ENCODE assay signal across 13 mouse cellular contexts in the genomic region with DNA sequence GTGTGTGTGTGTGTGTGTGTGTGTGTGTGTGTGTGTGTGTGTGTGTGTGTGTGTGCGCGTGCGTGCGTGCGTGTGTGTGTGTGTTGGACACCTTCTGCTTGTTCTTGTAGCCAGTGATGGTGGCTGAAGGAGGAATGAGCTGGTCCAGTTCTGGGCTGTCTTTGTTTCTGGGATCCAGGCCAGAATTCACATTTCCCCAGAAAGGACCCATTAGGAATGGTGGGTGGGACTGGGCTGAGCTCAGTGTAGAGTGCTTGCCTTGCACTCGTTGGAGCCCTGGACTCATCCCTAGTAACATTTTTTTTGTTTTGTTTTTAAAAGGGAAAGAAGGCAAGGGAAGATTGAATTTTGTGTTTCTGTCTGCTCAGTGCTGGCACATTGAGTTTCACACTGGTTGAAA. TPM values are rescaled to one million over a fixed set of nuclear protein-coding genes. Genes with fewer than 3 reads are reported as not detected.
DNase-seq lines count a peak whose midpoint lies in the region; ATAC-seq lines count a peak whose summit lies in the region.
"Had no signal": no experiment of that assay in that cellular context is flagged by ENCODE, and none has a peak within 500 bp of the region (broad histone marks: within the 10 kb centered on the region; RNA-seq: fewer than 3 reads in every experiment).

No protein-coding gene starts in this region.

- no peak overlapping the region for H3K27ac ChIP-seq in midbrain, embryonic 14.5 days (replicated peaks; ENCODE audit: low read depth, low read length)
- no peak overlapping the region for H3K27ac ChIP-seq in midbrain, embryonic 10.5 days (replicated peaks)
- H3K27ac ChIP-seq in neural tube, embryonic 15.5 days (replicated peaks), result no peak overlapping the region
- H3K27ac ChIP-seq: macrophage had no signal

- WGBS in midbrain, embryonic 14.5 days, result 88% methylated on average over 6 of the region's 6 CpGs
- 84% methylated on average over 6 of the region's 6 CpGs for WGBS in midbrain, embryonic 10.5 days
- 74% methylated on average over 6 of the region's 6 CpGs for WGBS in neural tube, embryonic 15.5 days

- DNase-seq in cerebellum, postnatal 14 days, result peak; percentile 6 to 9
- no peak for DNase-seq in cerebellum, adult 9-10 months
- DNase-seq in midbrain, embryonic 14.5 days, result peak; percentile 28
- DNase-seq in midbrain, embryonic 10.5 days (ENCODE audit: low spot score), result no peak
- peak; percentile 63 to 72 for DNase-seq in kidney, postnatal 25 days
- DNase-seq in frontal cortex, postnatal 10 days (ENCODE audit: low spot score in 2 of 2), result no peak
- DNase-seq: cerebellum, adult 11-12 months; layer of hippocampus, adult 9-11 months had no signal

- no peaks in the 10 kb centered on the region for H3K36me3 ChIP-seq in midbrain, embryonic 14.5 days (ENCODE audit: control insufficient read depth, insufficient read depth, low read length)
- H3K36me3 ChIP-seq in midbrain, embryonic 10.5 days, result peaks cover 11% of the 10 kb centered on the region
- H3K36me3 ChIP-seq in neural tube, embryonic 15.5 days, result no peaks in the 10 kb centered on the region

- no peak overlapping the region for H3K9ac ChIP-seq in midbrain, embryonic 14.5 days (replicated peaks; ENCODE audit: low read length)
- no peak overlapping the region for H3K9ac ChIP-seq in neural tube, embryonic 15.5 days (replicated peaks)

- no peaks in the 10 kb centered on the region for H3K9me3 ChIP-seq in midbrain, embryonic 14.5 days (ENCODE audit: control insufficient read depth, low read length)
- H3K9me3 ChIP-seq in midbrain, embryonic 10.5 days (replicated peaks), result no peaks in the 10 kb centered on the region
- H3K9me3 ChIP-seq in neural tube, embryonic 15.5 days (replicated peaks), result no peaks in the 10 kb centered on the region

- H3K27me3 ChIP-seq in midbrain, embryonic 14.5 days (ENCODE audit: control insufficient read depth, insufficient read depth, low read length), result no peaks in the 10 kb centered on the region
- H3K27me3 ChIP-seq in midbrain, embryonic 10.5 days (ENCODE audit: low read depth, poor library complexity, severe bottlenecking), result no peaks in the 10 kb centered on the region
- H3K27me3 ChIP-seq in neural tube, embryonic 15.5 days (replicated peaks), result no peaks in the 10 kb centered on the region

- H3K4me3 ChIP-seq in midbrain, embryonic 14.5 days (replicated peaks; ENCODE audit: low read depth, low read length), result no peak overlapping the region
- H3K4me3 ChIP-seq in midbrain, embryonic 10.5 days, result no peak overlapping the region
- H3K4me3 ChIP-seq in neural tube, embryonic 15.5 days (replicated peaks), result no peak overlapping the region
- H3K4me3 ChIP-seq: erythroblast, embryonic 14.5 days had no signal

- no peak for ATAC-seq in midbrain, embryonic 14.5 days (ENCODE audit: low FRiP score, low TSS enrichment)
- no peak for ATAC-seq in activated CD4-positive, CD25-positive, alpha-beta regulatory T cell, adult 4 months
- no peak for ATAC-seq in neural tube, embryonic 15.5 days (ENCODE audit: low FRiP score)

- no peaks in the 10 kb centered on the region for H3K4me1 ChIP-seq in midbrain, embryonic 14.5 days (ENCODE audit: control insufficient read depth, insufficient read depth, low read length)
- peaks cover 10% of the 10 kb centered on the region for H3K4me1 ChIP-seq in midbrain, embryonic 10.5 days
- no peaks in the 10 kb centered on the region for H3K4me1 ChIP-seq in neural tube, embryonic 15.5 days

- no peak overlapping the region for H3K4me2 ChIP-seq in midbrain, embryonic 14.5 days (ENCODE audit: low read length)
- H3K4me2 ChIP-seq in neural tube, embryonic 15.5 days, result no peak overlapping the region

RNA-seq across cellular contexts. Expression of a gene that starts 18.3 kb away (rescaled TPM):
- polyA plus RNA-seq in midbrain, embryonic 14.5 days (2014; fragmentation: Nextera tagmentation; extraction: Ambion mirVana), result not detected in 2 replicates
- polyA plus RNA-seq in midbrain, embryonic 10.5 days (2016; fragmentation: Nextera tagmentation; extraction: Ambion mirVana), result 0.11 TPM in 2 replicates
- not detected for polyA plus RNA-seq in activated CD4-positive, CD25-positive, alpha-beta regulatory T cell, adult 4 months (2017; shearing (Covaris generic))
- polyA plus RNA-seq in neural tube, embryonic 15.5 days (2015; fragmentation: Nextera tagmentation; extraction: Ambion mirVana), result not detected in 2 replicates
- polyA plus RNA-seq: erythroblast, embryonic 14.5 days; macrophage; spleen, adult 2 months had no signal

RNA-seq across cellular contexts. Expression of a gene that starts 47.7 kb away (rescaled TPM):
- polyA plus RNA-seq in midbrain, embryonic 14.5 days (2014; fragmentation: Nextera tagmentation; extraction: Ambion mirVana), result 9.2 and 13.4 TPM in 2 replicates
- 28.4 and 28.8 TPM in 2 replicates for polyA plus RNA-seq in midbrain, embryonic 10.5 days (2016; fragmentation: Nextera tagmentation; extraction: Ambion mirVana)
- polyA plus RNA-seq in activated CD4-positive, CD25-positive, alpha-beta regulatory T cell, adult 4 months (2017; shearing (Covaris generic)), result 1 to 10 TPM; 5.2 to 7.8 TPM
- polyA plus RNA-seq in neural tube, embryonic 15.5 days (2015; fragmentation: Nextera tagmentation; extraction: Ambion mirVana), result 12.8 and 15.8 TPM in 2 replicates
- polyA plus RNA-seq: erythroblast, embryonic 14.5 days had no signal

Comparison
In these comparisons a context has a peak if more than half of its experiments do, and no peak if none do; other contexts are left out.
1. DNase-seq: peak in cerebellum, postnatal 14 days (2 of 2), midbrain, embryonic 14.5 days (single experiment) and kidney, postnatal 25 days (2 of 2); none in cerebellum, adult 9-10 months (single experiment), midbrain, embryonic 10.5 days (single experiment) and frontal cortex, postnatal 10 days (0 of 2).